Mouse (Mus musculus) forebrain, embryonic 14.5 days (tissue): ENCODE data around the gene Lrrc28. TPM values are rescaled to one million over a fixed set of nuclear protein-coding genes. Genes with fewer than 3 reads are reported as not detected.

Experiments
- ATAC-seq: fragments of 200-750 bp; cut with Nextera tagmentation; 2 replicates; pipeline ENCODE4 v1.8.0; 2017; ENCODE audit warnings: mild to moderate bottlenecking, moderate library complexity
- DNase-seq: peaks from one replicate; pipeline ENCODE4 v3.0.0-alpha.2; 2015; ENCODE audit warnings: low spot score
- H3K27ac ChIP-seq: fragments of 300-500 bp; sonication (generic); 2 replicates; pipeline ENCODE4 v1.5.1; 2014; ENCODE audit warnings: low read depth, mild to moderate bottlenecking, control low read depth, low read length, moderate library complexity
- H3K27me3 ChIP-seq: fragments of 300-500 bp; sonication (generic); replicated peaks from 2 replicates; pipeline ENCODE4 v1.6.1; 2014; ENCODE audit warnings: low read length, control low read depth, mixed read lengths; ENCODE audit not compliant: control insufficient read depth, insufficient read depth
- H3K36me3 ChIP-seq: fragments of 300-500 bp; sonication (generic); 2 replicates; pipeline ENCODE4 v1.6.1; 2014; ENCODE audit warnings: low read length, control low read depth; ENCODE audit not compliant: control insufficient read depth, insufficient read depth
- H3K4me1 ChIP-seq: fragments of 300-500 bp; sonication (generic); 2 replicates; pipeline ENCODE4 v1.6.1; 2014; ENCODE audit warnings: antibody characterized with exemption, low read length, control low read depth; ENCODE audit not compliant: control insufficient read depth, insufficient read depth
- H3K4me2 ChIP-seq: fragments of 300-500 bp; sonication (generic); 2 replicates; pipeline ENCODE4 v1.6.1; 2014; ENCODE audit warnings: mild to moderate bottlenecking, control low read depth, low read length
- H3K4me3 ChIP-seq: fragments of 300-500 bp; sonication (generic); 2 replicates; pipeline ENCODE4 v1.5.1; 2014; ENCODE audit warnings: low read depth, low read length, control low read depth
- H3K9ac ChIP-seq: fragments of 300-500 bp; sonication (generic); 2 replicates; pipeline ENCODE4 v1.6.1; 2014; ENCODE audit warnings: mild to moderate bottlenecking, low read length, control low read depth, moderate library complexity
- H3K9me3 ChIP-seq: fragments of 300-500 bp; sonication (generic); replicated peaks from 2 replicates; pipeline ENCODE4 v1.6.1; 2016; ENCODE audit warnings: low read length, control low read depth, mixed read lengths; ENCODE audit not compliant: control insufficient read depth
- WGBS: fragments of 180-500 bp; shearing (Covaris S2); extraction: QIAGEN DNeasy Blood & Tissue Kit; methylation state at CpG from one replicate; pipeline ENCODE4 v1.1.7; 2014; 5-methylcytosine and 5-hydroxymethylcytosine counted together
- polyA plus RNA-seq: library from polyadenylated mRNA; unstranded; fragments of >200 nt; fragmentation: Nextera tagmentation; extraction: Ambion mirVana; gene quantifications from 2 replicates; pipeline ENCODE4 v1.2.1, GENCODE M21; 2014

Lrrc28 gene
- polyA plus RNA-seq, 1 experiment from 2014 or later: 40.5 TPM

- H3K9ac ChIP-seq: no peak overlapping the region
- no peak for ATAC-seq
- H3K27ac ChIP-seq: no peak overlapping the region
- H3K4me1 ChIP-seq: no peaks in the 10 kb centered on the region
- 97% methylated on average over 16 of the region's 16 CpGs for WGBS
- no peak for DNase-seq
- no peak overlapping the region for H3K4me2 ChIP-seq
- peaks cover 9% of the 10 kb centered on the region for H3K36me3 ChIP-seq
- no peaks in the 10 kb centered on the region for H3K27me3 ChIP-seq
- H3K9me3 ChIP-seq: no peaks in the 10 kb centered on the region
- H3K4me3 ChIP-seq: no peak overlapping the region
These were observed 33.9 kb upstream of the Lrrc28 start for GRCm38 (mm10) chr7:67678878-67679499.

DNA sequence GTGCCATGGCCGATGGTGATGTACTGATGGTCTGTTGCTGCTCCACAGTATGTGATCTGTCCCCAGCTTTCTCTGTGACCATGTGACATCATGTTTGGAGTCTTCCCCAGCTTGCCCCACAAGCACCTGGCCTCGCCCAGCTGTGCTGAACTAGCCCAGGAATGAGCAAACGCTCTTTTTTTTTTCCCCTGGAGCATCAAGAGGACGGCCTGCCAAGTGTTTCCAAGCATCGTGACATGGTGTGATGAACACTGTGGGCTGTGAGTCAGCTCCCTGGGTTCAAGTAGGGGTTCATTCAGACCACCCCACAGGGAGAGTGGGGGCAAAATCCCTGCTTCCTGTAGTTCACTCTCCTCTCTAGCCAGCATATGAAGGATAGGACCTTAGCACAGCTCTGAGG lies 28.6 kb upstream of the Lrrc28 start:
- no peaks in the 10 kb centered on the region for H3K9me3 ChIP-seq
- H3K27ac ChIP-seq: no peak overlapping the region
- no peak overlapping the region for H3K4me3 ChIP-seq
- DNase-seq (no peak), ATAC-seq (no peak)
- H3K4me1 ChIP-seq: no peaks in the 10 kb centered on the region
- WGBS: 86% methylated on average over 5 of the region's 5 CpGs
- H3K9ac ChIP-seq: no peak overlapping the region
- H3K4me2 ChIP-seq: no peak overlapping the region
- no peaks in the 10 kb centered on the region for H3K27me3 ChIP-seq
- peaks cover 15% of the 10 kb centered on the region for H3K36me3 ChIP-seq

GRCm38 (mm10) chr7:67672650-67673049 lies 27.6 kb upstream of the Lrrc28 start:
- H3K9me3 ChIP-seq: no peaks in the 10 kb centered on the region
- H3K36me3 ChIP-seq: peaks cover 15% of the 10 kb centered on the region
- ATAC-seq (peak; percentile 85), DNase-seq (peak; percentile 94)
- no peaks in the 10 kb centered on the region for H3K4me1 ChIP-seq
- 11% methylated on average over 10 of the region's 10 CpGs for WGBS
- H3K9ac ChIP-seq: no peak overlapping the region
- H3K4me2 ChIP-seq: no peak overlapping the region
- no peak overlapping the region for H3K4me3 ChIP-seq
- H3K27me3 ChIP-seq: no peaks in the 10 kb centered on the region
- no peak overlapping the region for H3K27ac ChIP-seq

DNA sequence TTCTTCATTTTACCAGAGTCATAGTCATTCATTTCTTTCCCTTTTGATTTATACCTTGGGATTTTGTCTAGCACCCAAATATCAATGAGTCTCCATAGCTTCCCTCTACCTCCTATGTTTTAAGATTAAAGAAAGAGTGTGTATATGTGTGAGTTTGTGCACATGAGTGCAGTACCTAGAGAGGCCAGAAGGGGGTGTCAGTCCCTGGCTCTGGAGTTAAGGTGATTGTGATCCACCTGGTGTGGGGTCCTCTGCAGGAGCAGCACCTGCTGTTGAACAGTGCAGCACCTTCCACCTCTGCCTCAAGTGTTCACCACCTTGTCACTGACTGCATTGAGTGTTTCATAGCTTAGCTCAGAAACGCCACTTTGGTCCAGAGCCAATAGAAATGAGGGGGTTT lies 25.9 kb upstream of the Lrrc28 start:
- WGBS: 97% methylated on average over 1 of the region's 1 CpGs
- Histone ChIP-seq H3K4me1 (no peaks in the 10 kb centered on the region), H3K4me2 (no peak overlapping the region), H3K9me3 (no peaks in the 10 kb centered on the region), H3K36me3 (peaks cover 15% of the 10 kb centered on the region), H3K27ac (no peak overlapping the region), H3K9ac (no peak overlapping the region), H3K27me3 (no peaks in the 10 kb centered on the region), H3K4me3 (no peak overlapping the region)
- ATAC-seq (no peak), DNase-seq (no peak)

DNA sequence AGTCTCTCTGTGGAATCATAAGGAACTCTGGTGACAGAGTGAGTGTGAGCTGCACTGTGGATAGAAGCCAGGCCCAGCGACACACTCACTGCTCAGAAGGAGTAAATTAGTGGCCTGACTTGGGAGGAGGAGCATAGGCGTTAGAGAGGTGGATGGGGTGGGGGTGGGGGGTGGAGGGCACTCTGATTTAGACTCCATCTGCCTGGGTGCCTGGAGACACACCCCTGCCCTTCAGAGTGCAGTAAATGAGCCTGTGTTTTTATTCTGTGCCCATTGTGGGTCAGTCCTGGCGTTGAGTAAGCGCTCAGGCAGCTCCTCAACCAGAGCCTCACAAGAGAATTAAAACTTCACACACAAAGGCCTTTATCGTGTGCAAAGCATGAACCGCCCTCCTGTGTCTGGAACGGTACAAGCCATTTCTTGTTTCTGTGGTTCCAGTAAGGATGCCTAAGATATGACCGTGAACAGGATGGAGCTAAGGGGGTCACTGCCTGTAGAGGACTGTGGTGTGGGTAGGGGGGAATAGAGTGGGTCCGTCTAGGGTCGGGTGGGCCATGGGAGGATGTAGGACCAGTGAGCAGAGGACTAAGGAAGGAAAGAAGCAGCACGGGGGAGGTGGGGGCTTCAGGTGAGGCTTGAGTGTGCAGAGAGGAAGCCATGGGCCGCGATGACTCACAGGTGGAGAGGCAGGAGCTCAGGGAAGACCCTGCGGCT lies 19.1 kb upstream of the Lrrc28 start:
- 49% methylated on average over 14 of the region's 14 CpGs for WGBS
- no peak for DNase-seq
- H3K27me3 ChIP-seq: no peaks in the 10 kb centered on the region
- H3K27ac ChIP-seq: peak overlapping the region; percentile 21; the same call in 1 of the 2 replicates
- H3K9ac ChIP-seq: peak overlapping the region; percentile 13; the same call in 1 of the 2 replicates
- no peak overlapping the region for H3K4me3 ChIP-seq
- H3K36me3 ChIP-seq: 0 out of 2 replicates have a peak, but pooled peaks cover 3% of the 10 kb centered on the region
- peak; percentile 62 for ATAC-seq
- no peak overlapping the region for H3K4me2 ChIP-seq
- H3K9me3 ChIP-seq: no peaks in the 10 kb centered on the region
- H3K4me1 ChIP-seq: 0 out of 2 replicates have a peak, but pooled peaks cover 3% of the 10 kb centered on the region

DNA sequence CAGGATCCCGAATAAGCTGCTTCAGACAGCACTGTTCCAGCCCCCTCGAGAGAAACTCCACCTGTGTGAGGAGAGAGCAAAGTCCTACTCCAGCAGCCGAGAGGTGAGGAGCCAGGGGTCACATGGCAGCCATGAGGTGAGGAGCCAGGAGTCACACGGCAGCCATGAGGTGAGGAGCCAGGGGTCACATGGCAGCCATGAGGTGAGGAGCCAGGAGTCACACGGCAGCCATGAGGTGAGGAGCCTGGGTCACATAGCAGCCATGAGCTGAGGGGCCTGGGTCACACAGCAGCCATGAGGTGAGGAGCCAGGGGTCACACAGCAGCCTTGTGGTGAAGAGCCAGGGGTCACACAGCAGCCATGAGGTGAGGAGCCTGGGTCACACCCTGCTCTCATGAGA lies 17.4 kb upstream of the Lrrc28 start:
- Histone ChIP-seq H3K4me3 (no peak overlapping the region), H3K27ac (no peak overlapping the region), H3K4me2 (no peak overlapping the region), H3K9me3 (no peaks in the 10 kb centered on the region), H3K9ac (no peak overlapping the region), H3K36me3 (0 out of 2 replicates have a peak, but pooled peaks cover 3% of the 10 kb centered on the region), H3K4me1 (0 out of 2 replicates have a peak, but pooled peaks cover 3% of the 10 kb centered on the region), H3K27me3 (no peaks in the 10 kb centered on the region)
- ATAC-seq (no peak), DNase-seq (no peak)
- WGBS: 92% methylated on average over 5 of the region's 5 CpGs

DNA sequence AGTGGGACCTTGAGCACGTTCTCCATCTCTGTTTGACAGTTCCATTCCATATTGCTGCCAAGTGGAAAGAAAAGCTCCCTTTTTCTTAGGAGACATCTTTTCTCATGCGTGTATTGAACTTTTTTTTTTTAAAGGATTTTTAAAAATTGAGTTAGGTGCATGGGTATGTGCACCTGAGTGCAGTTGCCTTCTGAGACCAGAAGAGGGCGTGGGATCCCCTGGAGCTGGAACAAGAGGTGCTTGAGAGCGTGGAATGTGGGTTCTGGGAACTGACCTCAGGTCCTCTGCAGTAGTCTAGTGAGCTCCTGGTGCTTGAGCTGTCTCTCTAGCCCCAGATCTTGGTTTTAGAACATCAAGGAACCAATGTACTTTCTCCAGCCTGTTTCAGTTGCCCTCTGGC lies 13.0 kb upstream of the Lrrc28 start:
- Histone ChIP-seq H3K4me3 (no peak overlapping the region), H3K4me1 (no peaks in the 10 kb centered on the region), H3K9me3 (no peaks in the 10 kb centered on the region), H3K27ac (no peak overlapping the region), H3K9ac (no peak overlapping the region), H3K36me3 (no peaks in the 10 kb centered on the region), H3K4me2 (no peak overlapping the region), H3K27me3 (no peaks in the 10 kb centered on the region)
- no peak for ATAC-seq
- no peak for DNase-seq
- 92% methylated on average over 4 of the region's 4 CpGs for WGBS

DNA sequence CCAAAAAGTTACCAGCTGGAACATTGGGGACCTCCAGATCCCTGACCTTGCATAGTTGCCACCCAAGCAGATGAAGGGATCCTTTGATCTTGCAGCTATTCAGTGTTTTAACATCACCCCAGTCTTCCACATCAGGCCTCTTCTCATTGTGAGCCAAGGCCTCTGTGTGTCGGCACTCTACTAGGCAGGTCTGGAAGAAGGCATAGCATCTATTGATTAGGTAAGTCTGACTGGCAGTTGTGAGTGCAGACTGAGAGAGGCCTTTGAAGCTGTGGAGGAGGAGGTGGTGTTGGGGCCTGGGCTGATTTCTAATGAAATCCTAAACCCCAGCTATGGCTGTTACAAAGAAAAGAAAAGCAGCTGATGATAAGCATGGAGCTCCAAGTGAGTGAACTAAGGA lies 10.1 kb upstream of the Lrrc28 start:
- Histone ChIP-seq H3K27ac (no peak overlapping the region), H3K27me3 (no peaks in the 10 kb centered on the region), H3K4me3 (no peak overlapping the region), H3K4me1 (no peaks in the 10 kb centered on the region), H3K36me3 (no peaks in the 10 kb centered on the region), H3K4me2 (no peak overlapping the region), H3K9ac (0 out of 2 replicates have a peak overlapping the region, but pooled peaks have one; percentile 25), H3K9me3 (no peaks in the 10 kb centered on the region)
- WGBS: 3% methylated on average over 1 of the region's 1 CpGs
- peak; percentile 39 for DNase-seq
- ATAC-seq: peak; percentile 63; the same call in 1 of the 2 replicates

GRCm38 (mm10) chr7:67654668-67655067 lies 9.6 kb upstream of the Lrrc28 start:
- H3K36me3 ChIP-seq: no peaks in the 10 kb centered on the region
- no peaks in the 10 kb centered on the region for H3K9me3 ChIP-seq
- ATAC-seq (no peak), DNase-seq (no peak)
- 0 out of 2 replicates have a peak, but pooled peaks cover under 1% of the 10 kb centered on the region for H3K4me1 ChIP-seq
- H3K27ac ChIP-seq: no peak overlapping the region
- no peak overlapping the region for H3K4me2 ChIP-seq
- H3K4me3 ChIP-seq: no peak overlapping the region
- WGBS: 90% methylated on average over 7 of the region's 7 CpGs
- no peak overlapping the region for H3K9ac ChIP-seq
- H3K27me3 ChIP-seq: no peaks in the 10 kb centered on the region
